In genomic region chr3:115860780-115861179, GRCm38 (mm10) we compare ENCODE assay signal across 5 mouse cellular contexts. TPM values are rescaled to one million over a fixed set of nuclear protein-coding genes. Genes with fewer than 3 reads are reported as not detected.
DNase-seq lines count a peak whose midpoint lies in the region; TF ChIP-seq lines count a peak whose summit lies in the region.
"Not testable (repeated sequence)": the region's sequence is repeated elsewhere in the genome, so short reads cannot be mapped to it uniquely, and the experiment has no call there.

No protein-coding gene starts in this region.

- not testable (repeated sequence) for H3K79me3 ChIP-seq in C2C12 (ENCODE audit: low read depth)

- not testable (repeated sequence) for H3ac ChIP-seq in C2C12 (ENCODE audit: control insufficient read depth, insufficient read length, low read depth)

- DNase-seq in 3134 (ENCODE audit: extremely low read depth, insufficient read length, low spot score) (peak; percentile 74), 416B (ENCODE audit: low read depth) (peak; percentile 26), adipocyte (ENCODE audit: low spot score) (peak; percentile 28)
- DNase-seq in adrenal gland, postnatal 36 days, result peak; percentile 4 to 5

- H3K36me3 ChIP-seq in C2C12 (ENCODE audit: control insufficient read depth, insufficient read depth), result not testable (repeated sequence)

- H3K27me3 ChIP-seq in C2C12 (ENCODE audit: control insufficient read depth, insufficient read depth, insufficient read length), result not testable (repeated sequence)

- H3K79me2 ChIP-seq in C2C12 (ENCODE audit: control insufficient read depth, insufficient read depth), result not testable (repeated sequence)

- TF ChIP-seq CTCF in C2C12 (IDR thresholded peaks at IDR 0.05; ENCODE audit: control insufficient read depth, insufficient read depth, insufficient read length), result not testable (repeated sequence)

- not testable (repeated sequence) for H3K4me3 ChIP-seq in C2C12 (ENCODE audit: insufficient read depth, poor library complexity, severe bottlenecking)

TF ChIP-seq in C2C12, 6 proteins besides CTCF, POLR2A, EP300 and RAD21:
- TF ChIP-seq CEBPB (IDR thresholded peaks at IDR 0.05; ENCODE audit: low read depth), result peak; percentile 63

RNA-seq across cellular contexts. Expression of gene Dph5, which starts 26.9 kb away (rescaled TPM):
- 14.1 TPM for polyA plus RNA-seq in C2C12 (2012; fragmentation: generic; extraction: Trizol)
- total RNA-seq in adrenal gland, postnatal 36 days (2021), result 10 to 100 TPM; 19.5 to 20.8 TPM

Comparison
In these comparisons a context has a peak if more than half of its experiments do, and no peak if none do; other contexts are left out.
1. DNase-seq: peak in every context shown above with its lines; median percentile 74 in 3134; 28 in adipocyte; 26 in 416B; 4 in adrenal gland, postnatal 36 days.